Mouse (Mus musculus) ZHBTc4 (cell line): ENCODE data around the gene Dbi.

Source experiments
- DNase-seq: peaks from one replicate; pipeline ENCODE4 v3.0.0-alpha.2; 2011; ENCODE audit warnings: low read depth, low spot score

The Dbi gene

GRCm38 (mm10) chr1:120120969-120121811, at the start of gene Dbi, which contains the start of gene 3110009E18Rik:
TSS of gene Dbi (minus strand) at chr1:120121078.
TSS of gene 3110009E18Rik (plus strand) at chr1:120121187.
- DNase-seq: peak; percentile 99

DNA sequence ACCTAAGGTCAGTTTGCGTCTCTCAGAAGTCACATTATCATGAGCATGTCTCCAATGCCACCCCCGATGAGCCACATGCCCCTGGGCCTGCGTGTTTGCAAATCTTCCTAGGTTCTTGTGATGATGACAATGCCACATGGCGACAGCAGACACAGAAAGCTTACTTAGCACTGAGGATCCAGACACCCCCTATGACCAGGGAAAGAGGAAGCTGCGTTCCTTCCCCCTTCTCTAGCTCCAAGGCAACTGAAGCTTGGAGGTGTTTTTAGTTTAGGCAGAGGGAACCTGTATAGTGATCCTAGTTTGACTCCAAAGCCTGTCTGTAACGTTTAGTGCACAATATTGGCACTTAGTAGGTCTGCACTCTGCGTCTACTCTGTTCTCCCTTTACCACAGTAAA, 49.4 kb upstream of the Dbi start:
- DNase-seq: no peak

DNA sequence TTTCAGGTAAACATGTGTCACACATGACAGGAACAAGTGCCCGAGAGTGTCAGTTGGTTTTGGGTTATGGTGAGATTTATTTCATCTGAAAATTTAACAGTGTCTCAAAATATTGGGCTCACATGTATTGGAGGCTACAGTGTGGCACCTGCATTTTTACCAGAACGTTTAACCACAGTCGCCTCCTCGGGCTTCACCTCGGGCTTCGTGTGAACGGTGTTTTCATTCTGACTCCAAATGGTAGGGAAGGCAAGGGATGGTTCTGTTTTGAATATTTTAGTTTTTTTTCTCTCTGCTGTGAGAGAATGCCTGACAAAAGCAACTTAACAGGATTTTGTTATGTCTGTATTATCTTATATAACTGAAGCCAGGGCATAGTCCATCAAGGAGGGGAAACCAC, 47.8 kb upstream of the Dbi start:
- no peak for DNase-seq

- DNase-seq: no peak
Measured at GRCm38 (mm10) chr1:120168016-120168415, 47.1 kb upstream of the Dbi start.

DNA sequence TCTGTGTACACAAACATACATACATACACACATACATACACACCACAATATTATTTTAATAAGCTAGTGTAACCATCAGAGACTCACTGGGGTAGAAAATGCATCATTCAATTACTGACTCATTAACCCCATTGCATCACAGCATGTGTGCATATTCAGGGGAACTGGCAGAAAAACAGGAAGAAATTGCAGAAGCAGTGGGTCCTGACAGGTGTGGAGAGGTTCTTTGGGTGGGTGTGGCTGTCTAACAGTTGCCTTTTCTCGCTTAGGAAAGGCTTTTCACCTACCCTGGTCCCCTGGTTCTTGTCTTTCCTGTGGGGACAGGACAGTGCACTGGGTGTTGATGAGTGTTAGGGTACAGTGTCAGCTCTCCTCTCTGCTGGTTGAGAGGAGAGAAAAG, 41.7 kb upstream of the Dbi start:
- DNase-seq: no peak

- no peak for DNase-seq
Measured at GRCm38 (mm10) chr1:120161502-120161901, 40.6 kb upstream of the Dbi start.

- no peak for DNase-seq
Measured at GRCm38 (mm10) chr1:120158474-120159127, 37.7 kb upstream of the Dbi start.

GRCm38 (mm10) chr1:120155325-120155724, 34.4 kb upstream of the Dbi start:
- DNase-seq: peak; percentile 64

- DNase-seq: peak; percentile 48
Measured at GRCm38 (mm10) chr1:120154232-120154631, 33.4 kb upstream of the Dbi start.

DNA sequence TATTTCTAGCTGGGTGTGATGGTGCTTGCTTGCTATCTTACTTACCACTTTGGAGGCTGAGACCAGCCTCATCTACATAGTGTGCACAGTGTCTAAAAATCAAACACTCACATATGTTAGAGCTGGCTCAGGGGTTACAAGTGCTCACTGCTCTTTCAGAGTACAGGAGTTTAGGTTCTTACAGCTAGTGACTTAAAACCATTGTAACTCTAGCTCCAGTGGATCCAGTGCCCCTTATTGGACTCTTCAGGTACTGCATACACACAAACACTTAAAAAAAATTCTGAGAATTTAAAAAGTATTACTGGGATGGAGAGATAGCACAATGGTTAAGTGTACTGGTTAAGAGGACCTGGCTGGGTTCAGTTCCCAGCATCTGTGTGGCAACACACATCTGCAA, 26.1 kb upstream of the Dbi start:
- peak; percentile 33 for DNase-seq

DNA sequence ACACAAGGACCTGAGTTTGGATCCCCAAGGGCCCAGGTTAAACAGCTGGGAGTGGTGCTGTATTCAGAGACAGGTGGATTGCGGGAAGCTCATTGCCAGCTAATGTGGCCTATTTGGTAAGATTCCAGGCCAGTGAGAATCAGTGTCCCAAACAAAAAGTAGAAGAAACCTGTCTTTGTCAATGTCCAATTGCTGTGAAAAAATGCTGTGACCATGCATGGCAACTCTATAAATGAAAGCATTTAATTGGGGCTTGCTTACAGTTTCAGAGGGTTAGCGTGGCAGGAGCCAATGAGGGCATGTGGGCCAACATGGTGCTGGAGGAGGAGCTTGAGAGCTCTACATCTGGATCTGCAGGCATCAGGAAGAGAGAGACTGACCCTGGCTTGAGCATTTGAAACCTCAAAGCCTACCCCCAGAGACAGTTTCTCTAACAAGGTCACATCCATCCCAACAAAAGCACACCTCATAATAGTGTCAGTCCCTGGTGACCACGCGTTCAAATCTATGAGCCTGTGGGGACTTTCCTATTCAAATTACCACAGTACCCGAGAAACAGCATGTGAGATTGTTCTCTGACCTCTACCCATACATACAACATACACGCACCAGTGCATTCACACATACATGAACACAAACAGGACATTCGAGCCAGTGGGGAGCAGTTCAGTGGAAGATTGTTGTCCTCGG, 24.8 kb upstream of the Dbi start:
- DNase-seq: no peak

DNA sequence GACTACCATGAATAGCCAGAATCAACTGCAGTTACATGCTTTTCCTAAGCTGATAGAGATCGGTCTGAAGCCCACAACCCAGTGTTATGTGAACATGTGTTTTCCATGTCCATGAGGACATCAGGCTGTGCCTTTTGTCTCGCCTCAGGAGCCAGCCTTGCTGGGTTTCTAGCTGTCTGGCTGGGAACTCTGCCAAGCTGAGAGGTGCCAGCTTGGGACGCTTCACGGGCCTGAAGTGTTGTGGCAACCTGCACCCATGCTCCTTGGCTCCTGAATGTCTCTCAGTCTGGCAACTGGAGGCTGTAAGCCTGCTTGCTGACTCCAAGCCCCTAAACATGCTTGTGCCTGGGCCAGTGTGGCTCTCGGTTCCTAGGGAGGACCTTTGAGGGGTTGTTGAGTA, 21.7 kb upstream of the Dbi start:
- no peak for DNase-seq

DNA sequence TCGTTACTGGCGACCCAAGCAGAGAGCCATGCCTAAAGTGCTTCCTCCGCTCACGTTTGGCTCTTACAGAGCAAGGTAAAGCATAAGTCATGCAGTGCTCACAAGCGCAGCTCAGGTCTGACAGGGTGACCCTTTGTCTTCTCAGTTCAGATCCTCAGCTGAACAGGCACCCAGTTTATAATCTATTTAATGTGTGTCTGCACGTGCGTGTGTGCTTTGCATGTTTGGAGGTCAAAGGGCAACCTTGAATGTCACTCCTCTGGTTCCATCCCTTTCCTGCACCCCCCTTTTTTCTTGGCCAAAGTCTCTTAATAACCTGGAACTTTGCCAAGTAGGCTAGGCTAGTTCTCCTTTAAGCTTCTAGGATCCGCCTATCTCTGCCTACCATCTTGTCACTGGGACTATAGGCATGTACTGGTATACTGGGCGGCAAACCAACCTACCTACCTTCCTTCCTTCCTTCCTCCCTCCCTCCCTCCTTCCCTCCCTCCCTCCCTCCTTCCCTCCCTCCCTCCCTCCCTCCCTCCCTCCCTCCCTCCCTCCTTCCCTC, 19.3 kb upstream of the Dbi start:
- DNase-seq: no peak

- peak; percentile 50 for DNase-seq
Measured at GRCm38 (mm10) chr1:120138923-120139540, 18.2 kb upstream of the Dbi start.

- no peak for DNase-seq
Measured at GRCm38 (mm10) chr1:120135934-120136786, 15.3 kb upstream of the Dbi start.

DNA sequence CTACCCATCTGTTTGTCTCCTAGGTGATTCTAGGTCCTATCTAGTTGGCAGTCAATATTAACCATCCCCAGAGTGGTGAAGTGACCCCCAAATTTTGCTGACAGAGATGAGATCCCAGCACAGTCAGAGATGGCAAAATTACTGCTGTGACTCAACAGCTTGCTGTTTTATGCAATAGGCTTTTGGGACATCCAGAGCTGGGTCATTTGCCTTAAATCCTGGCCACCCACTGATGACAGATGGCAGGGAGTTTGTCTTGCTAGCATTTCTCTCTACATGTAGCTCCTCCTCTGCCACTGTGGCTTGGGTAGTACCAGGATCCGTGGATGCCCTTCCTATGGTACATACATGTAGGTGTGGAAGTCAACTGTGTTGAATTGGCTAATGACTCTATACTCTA, 11.5 kb upstream of the Dbi start:
- DNase-seq: no peak

DNA sequence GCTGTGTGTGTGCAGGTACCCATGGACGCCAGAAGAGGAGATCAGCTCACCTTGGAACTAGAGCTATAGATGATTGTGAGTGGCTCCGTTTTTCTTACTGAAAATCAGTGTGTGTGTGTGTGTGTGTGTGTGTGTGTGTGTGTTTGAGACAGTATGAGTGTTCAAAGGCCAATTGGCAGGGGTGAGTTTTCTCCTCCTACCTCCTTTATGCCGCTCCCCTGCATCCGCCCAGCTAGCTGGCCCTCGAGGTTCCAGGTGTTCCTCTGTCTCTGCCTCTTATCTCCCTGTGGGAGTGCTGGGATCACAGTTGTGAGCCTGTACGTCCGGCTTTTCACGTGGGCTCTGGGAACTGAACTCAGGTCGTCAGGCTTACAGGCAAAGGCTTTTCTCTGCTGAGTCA, 5.4 kb upstream of the Dbi start:
- peak; percentile 7 for DNase-seq

GRCm38 (mm10) chr1:120125471-120125870, 4.6 kb upstream of the Dbi start:
- DNase-seq: no peak

DNA sequence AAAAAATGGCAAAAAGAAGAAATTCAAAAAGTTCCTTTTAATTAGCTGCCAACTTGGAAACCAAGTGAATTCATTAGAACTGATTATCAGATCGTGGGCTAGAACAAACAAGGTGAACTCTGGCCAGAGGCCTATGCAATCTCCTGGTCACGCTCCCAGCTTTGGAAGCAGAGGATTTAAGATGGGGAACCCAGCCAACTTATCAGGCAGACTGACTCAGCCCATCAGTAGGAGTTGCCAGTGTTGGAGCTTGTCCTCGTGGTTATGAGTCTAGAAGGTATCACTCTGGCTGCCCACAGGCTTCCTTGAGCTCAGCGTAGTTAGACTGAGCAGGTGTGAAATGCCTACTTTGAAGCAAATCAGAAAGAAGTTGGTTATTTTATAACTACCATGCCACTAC, 4.0 kb upstream of the Dbi start:
- DNase-seq: no peak

DNA sequence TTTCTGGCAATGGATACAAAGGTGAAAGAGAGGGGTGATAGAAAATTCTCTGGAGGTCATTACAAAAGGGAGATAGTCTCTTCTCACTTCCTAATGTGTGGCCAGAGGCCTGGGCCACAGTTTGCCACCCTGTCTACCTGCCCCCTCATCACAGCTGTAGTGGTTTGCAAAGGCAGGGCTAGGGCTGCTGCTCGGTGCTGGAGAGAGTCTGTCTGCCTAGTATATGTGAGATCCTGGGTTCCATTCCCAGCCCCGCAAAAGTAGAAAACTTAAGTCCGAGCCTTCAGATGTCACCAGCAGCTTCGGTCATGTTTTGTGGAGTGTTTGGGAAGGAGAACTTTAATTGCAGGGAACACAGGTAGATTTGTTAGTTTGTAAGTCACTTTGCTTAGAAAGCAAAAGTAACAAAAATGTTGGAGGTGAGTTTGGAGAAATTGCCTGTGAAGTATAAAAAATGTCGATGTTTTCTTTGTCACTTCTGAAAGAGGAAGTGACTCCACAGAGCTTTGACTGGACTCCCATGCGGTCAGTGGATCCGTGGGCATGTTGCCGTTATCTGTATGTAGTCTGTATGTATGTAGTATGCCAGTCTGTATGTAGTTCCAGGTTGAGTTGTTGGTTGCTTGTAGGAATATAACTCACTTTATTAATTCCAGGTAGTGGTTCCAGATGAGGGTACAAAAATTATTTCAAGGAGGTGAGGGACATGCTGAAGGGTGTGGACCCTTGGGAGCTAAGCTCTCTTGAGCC, 1.9 kb upstream of the Dbi start:
- DNase-seq: peak; percentile 18
